Mouse (Mus musculus): ENCODE data around the gene Grin2b. TPM values are rescaled to one million over a fixed set of nuclear protein-coding genes. Genes with fewer than 3 reads are reported as not detected.

Grin2b gene
- total RNA-seq (2021): under 1 TPM; under 0.01 to 0.03 TPM

GRCm38 (mm10) chr6:136173191-136173896 lies at the start of gene Grin2b:
TSS of gene Grin2b (minus strand) at chr6:136173511.
- DNase-seq (ENCODE audit: low spot score): no peak
- intact Hi-C loops (cut with DNase I): no loop called here

GRCm38 (mm10) chr6:136221894-136222293 lies 48.6 kb upstream of the Grin2b start:
- intact Hi-C loops (cut with DNase I): no loop called here
- DNase-seq (ENCODE audit: low spot score): no peak

DNA sequence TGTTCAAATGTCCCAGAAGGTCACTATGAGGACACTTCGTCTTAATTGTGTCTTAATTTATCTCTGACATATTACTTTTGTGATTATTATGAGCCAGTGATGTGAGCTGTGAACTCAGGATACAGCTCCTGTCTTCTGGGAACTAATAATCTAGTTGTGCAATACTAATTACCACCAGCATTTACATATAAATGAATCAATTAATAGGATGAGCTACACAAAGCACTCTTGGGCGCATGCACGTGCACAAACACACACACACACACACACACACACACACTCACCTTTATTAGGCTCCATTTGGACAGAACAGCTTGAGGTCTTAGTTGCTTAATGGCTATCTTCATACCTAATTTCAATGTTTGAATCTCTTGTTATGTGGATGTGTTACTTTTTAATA lies 37.1 kb upstream of the Grin2b start:
- DNase-seq (ENCODE audit: low spot score): no peak
- intact Hi-C loops (cut with DNase I): no loop called here

DNA sequence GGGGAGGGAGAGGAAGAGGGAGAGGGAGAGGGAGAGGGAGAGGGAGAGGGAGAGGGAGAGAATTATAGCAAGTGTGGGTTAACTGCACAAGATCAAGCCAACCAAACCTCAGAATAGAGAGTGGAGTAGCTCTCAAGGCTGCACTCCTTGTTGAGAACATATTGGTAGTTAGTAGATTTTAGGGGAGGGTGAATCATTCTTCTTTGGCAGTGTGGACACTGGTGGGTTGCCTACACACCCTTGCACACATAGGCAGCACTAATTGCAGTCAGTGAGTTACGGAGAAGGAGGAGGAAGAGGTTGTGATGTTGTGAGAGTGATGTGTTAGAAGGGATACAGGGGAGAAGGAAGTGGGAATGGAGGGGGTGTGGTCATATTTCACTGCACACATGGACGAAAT lies 26.5 kb upstream of the Grin2b start:
- DNase-seq (ENCODE audit: low spot score): no peak
- intact Hi-C loops (cut with DNase I): no loop called here

GRCm38 (mm10) chr6:136194616-136195015 lies 21.3 kb upstream of the Grin2b start:
- DNase-seq (ENCODE audit: low spot score): no peak
- intact Hi-C loops (cut with DNase I): no loop called here

DNA sequence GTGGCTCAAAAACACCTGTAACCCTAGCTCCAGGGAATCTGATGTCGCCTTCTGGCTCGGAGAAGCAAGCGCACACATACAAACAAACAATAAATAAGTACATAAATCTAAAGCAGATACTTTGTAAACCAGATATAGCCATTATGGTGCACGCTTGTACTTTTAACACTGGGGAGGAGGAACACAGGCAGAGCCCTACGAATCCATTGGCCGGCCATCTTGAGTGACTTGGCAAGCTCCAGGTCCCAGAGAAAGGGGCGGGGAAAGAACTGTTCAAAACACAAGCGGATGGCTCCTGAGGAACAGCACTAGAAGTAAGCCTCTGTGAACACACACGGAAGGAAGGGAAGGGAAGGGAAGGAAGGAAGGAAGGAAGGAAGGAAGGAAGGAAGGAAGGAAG lies 4.8 kb upstream of the Grin2b start:
- intact Hi-C loops (cut with DNase I): no loop called here

GRCm38 (mm10) chr6:136172801-136173190 lies 515 bp downstream of the Grin2b start:
- no peak for DNase-seq (ENCODE audit: low spot score)
- intact Hi-C loops (cut with DNase I): no loop called here

More for the DNA sequence above, 4.8 kb upstream of the Grin2b start:
- DNase-seq (ENCODE audit: low spot score): no peak

- DNase-seq (ENCODE audit: low spot score): no peak
- intact Hi-C loops (cut with DNase I): no loop called here
These were observed 1.1 kb downstream of the Grin2b start for GRCm38 (mm10) chr6:136172172-136172651.

DNA sequence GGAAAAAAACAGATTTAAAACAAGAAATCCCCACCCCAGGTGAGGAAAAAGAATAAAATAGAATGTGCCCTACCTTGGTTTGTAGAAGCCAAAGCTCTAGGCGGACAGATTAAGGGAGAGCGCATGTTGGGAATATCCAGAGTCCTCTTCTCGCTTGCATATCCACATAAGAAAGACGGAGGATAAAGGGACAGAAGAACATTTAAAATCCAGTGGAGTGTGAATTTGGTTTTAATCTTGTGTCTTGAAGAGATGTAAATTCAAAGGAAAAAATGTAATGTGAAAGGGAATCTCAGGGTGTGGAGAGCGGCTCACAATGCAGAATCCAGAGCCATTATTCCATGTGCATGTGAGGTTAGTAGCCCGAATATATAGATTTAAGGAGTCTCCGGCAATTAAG lies 2.0 kb downstream of the Grin2b start:
- no peak for DNase-seq (ENCODE audit: low spot score)
- intact Hi-C loops (cut with DNase I): no loop called here

DNA sequence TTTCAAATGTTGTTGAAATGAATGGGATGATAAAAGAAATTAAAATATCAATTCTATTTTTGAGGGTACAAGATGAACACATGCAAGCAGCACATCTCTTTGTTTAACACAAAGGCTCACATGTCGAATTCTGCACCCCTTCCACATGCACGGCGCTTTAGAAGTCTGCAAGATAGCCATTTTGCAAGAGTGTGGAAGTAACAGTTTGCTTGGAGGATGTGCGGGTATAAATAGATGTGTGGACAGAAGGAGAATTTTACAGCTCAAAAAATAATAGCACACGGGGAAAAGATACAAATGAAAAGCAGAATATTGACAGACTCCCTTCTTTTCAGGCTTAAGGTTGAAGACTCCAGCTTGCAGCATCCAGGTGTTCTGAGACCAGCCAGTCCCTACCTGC lies 2.9 kb downstream of the Grin2b start:
- DNase-seq (ENCODE audit: low spot score): no peak
- intact Hi-C loops (cut with DNase I): no loop called here

DNA sequence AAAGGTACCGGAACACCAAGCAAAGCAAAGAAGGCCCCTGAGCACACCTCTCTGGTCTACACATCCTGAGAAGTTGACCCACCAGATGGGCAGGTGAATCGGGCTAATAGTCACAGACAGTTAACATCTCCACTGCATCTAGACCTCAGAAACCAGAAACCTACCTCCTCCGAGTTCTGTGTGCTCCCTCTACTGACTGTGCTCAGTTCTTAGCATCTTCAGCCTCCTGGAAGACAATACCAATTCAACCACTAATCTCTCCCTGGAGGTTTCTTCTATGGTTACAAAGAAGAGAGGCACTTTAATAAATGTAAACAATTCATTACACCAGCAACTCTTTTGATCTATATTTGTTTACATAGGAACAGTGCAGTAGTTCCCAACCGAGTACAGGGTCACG lies 6.0 kb downstream of the Grin2b start:
- no peak for DNase-seq (ENCODE audit: low spot score)
- intact Hi-C loops (cut with DNase I): no loop called here

GRCm38 (mm10) chr6:136165443-136166077 lies 7.8 kb downstream of the Grin2b start:
- DNase-seq (ENCODE audit: low spot score): peak; percentile 5
- intact Hi-C loops (cut with DNase I): no loop called here

- intact Hi-C loops (cut with DNase I): no loop called here
- no peak for DNase-seq (ENCODE audit: low spot score)
These were observed 11.2 kb downstream of the Grin2b start for GRCm38 (mm10) chr6:136162090-136162489.

DNA sequence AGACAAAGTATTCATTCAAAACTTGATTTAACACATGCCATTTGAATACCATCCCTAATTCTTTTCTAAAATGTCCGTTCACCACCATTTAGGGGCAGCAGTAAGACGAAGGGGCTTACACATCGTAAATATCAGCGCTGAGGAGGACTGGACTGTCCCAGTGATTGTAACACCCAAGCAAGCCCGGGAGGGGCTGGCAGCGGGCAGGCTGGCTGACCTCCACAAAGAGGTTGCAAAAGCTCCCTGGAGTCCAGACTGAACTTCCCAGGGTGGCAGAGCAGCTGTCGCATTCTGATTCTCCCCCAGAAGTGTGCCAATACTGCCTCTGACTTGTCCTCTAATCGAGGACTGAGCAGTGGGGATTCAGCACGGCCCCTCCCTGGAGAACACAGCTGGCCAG lies 19.9 kb downstream of the Grin2b start:
- DNase-seq (ENCODE audit: low spot score): no peak
- intact Hi-C loops (cut with DNase I): no loop called here

GRCm38 (mm10) chr6:136150064-136150463 lies 23.2 kb downstream of the Grin2b start:
- DNase-seq (ENCODE audit: low spot score): no peak
- intact Hi-C loops (cut with DNase I): no loop called here

DNA sequence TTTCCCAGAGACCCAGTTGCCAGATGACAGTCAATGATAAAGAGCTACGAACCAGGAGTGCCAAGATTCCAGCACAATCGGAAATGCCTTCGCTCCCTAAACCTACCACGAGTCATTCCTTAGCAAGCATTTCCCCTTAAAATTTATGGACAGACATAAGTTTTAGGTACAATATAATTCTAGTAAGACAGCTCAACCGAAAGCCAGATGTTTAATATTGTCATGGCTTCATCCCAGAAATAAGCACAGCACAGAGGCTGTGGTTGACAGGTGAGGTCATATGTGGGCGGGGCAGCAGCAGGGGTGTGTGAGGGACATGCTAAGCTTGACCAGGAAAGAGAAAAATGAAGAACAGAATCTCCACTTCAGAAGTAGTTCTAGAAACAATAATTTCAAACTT lies 33.3 kb downstream of the Grin2b start:
- intact Hi-C loops (cut with DNase I): no loop called here
- no peak for DNase-seq (ENCODE audit: low spot score)

- DNase-seq (ENCODE audit: low spot score): no peak
These were observed 42.9 kb downstream of the Grin2b start for GRCm38 (mm10) chr6:136130456-136130855.

GRCm38 (mm10) chr6:136122593-136122992 lies 50.7 kb downstream of the Grin2b start:
- intact Hi-C loops (cut with DNase I): no loop called here
- no peak for DNase-seq (ENCODE audit: low spot score)

More at GRCm38 (mm10) chr6:136130456-136130855, 42.9 kb downstream of the Grin2b start:
- intact Hi-C loops (cut with DNase I): loop anchor here (5.0 kb wide), 1 partner anchor 223 kb away; no protein-coding TSS in a partner anchor

- no peak for DNase-seq (ENCODE audit: low spot score)
- intact Hi-C loops (cut with DNase I): no loop called here
These were observed 55.9 kb downstream of the Grin2b start for GRCm38 (mm10) chr6:136117390-136117789.

GRCm38 (mm10) chr6:136113639-136114410 lies 59.5 kb downstream of the Grin2b start:
- DNase-seq (ENCODE audit: low spot score): no peak
- intact Hi-C loops (cut with DNase I): no loop called here

GRCm38 (mm10) chr6:136109172-136109571 lies 64.1 kb downstream of the Grin2b start:
- DNase-seq (ENCODE audit: low spot score): no peak
- intact Hi-C loops (cut with DNase I): no loop called here
